Mouse (Mus musculus) frontal cortex, postnatal 14 days (tissue): Measurements from ENCODE around the gene Ddo.

Experiments used
- DNase-seq, 2 experiments: peaks; one replicate each; pipeline ENCODE4 v3.0.0; 2022; ENCODE audit warnings: low spot score in 2 of 2

Gene Ddo

DNA sequence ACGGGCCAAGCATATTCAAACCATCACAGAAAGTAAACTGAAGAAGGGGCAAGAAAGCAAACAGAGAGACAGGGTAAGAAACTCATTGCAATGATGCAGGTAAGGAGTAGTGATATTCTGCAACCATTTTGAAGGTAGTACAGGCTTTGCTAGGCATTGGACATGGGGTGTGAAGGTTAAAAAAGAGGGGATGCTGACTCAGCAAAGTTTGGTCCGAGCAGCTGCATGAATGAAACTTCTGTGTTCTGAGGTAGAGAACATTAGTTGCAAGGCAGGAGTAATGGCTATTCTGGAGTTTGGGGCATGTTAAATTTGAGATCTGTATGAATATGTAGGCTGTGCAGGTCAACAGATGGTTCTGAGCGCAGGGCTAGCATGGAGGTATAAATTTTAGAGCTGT lies 35.5 kb downstream of the Ddo start:
- no peak for DNase-seq

GRCm38 (mm10) chr10:40666943-40667342 lies 37.1 kb downstream of the Ddo start:
- DNase-seq = no peak

DNA sequence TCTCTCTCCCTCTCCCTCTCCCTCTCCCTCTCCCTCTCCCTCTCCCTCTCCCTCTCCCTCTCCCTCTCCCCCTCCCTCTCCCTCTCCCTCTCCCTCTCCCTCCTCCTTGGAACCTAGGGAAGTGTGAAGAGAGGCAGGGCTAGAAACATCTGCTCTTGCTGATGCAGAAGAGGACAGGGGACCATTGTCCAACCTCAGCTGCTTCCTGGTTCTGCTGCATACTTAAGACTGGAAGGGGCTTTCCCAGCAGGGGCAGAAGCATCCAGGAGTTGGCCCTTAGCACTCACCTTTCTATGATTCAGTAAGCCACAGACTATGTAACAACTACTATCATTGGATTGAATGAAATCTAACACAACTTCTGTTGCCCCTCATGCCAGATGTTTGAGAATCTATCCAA lies 38.8 kb downstream of the Ddo start:
- DNase-seq = no peak

GRCm38 (mm10) chr10:40672587-40673296 lies 42.9 kb downstream of the Ddo start:
- no peak for DNase-seq

DNA sequence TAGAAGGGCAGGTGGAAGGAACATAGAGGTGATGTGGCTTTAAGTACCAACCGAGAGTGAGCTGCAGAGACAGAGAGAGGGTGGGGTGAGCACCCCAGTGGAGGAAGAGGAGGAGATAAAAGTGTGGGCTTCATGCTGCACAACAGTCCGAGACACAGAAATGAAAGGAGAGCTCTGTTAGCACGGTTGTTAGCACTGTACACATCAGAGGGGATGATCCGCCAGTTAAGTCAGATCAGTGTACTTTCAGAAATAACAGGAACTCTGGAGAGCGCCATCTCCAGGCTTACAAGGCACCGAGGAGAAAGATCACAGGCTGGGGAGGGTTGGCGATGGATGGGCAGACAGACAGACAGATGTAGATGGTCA lies 43.5 kb downstream of the Ddo start:
- DNase-seq = no peak

DNA sequence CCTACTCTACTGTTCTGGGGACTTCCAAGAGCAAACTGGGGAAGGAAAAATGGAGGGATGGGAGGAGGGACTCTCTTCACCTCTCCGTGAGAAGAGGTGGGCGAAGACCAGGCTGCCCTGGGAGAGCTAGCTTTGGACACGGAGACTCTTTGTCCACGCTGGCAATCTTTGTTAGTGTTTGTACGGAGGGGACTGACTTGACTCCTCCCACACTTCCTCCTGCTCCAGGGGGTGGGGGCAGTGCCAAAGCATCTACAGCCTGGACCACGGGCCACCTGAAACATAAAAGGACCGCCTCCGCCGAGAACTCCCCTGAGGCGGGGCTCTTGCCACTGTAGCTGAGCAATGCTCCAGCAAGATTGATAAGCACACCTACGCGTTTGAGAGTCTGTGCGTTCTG lies 44.3 kb downstream of the Ddo start:
- no peak for DNase-seq

DNA sequence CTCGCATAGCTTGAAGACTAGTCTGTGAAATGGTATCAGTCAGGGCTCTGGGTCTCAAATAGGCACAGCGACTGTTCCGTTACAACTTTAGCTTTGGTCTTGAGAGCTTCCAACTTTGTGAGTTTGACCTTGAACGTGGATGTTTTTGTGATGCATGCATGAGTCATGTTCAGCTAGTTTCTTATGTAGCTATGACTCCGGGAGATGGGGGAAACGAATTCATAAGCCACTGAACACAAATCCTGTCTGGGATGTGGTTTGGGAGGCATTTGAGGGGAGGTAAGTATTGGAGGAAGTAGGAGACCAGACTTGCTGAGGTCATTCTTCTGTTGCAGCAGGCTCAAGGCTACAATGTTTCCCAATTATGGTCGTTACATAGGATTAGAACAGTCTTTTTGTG lies 46.1 kb downstream of the Ddo start:
- DNase-seq = no peak

DNA sequence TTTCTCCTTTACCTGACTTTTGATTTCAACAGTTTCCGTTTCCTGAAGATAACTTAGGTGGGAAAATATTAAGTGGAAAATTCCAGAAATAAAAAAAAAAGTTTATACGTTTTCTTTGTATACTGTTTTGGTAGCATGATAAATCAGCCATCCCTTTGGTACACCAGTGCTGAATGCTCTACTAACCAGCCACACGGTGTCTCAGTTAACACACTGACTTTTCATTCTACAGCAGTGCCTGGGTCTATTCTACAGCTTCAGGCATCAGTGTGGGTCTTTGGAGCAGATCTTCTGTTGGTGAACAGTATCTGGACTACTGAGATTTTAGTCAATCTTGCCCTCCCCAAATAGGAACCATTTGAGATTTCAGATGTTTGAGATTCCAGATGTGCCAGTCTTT lies 48.7 kb downstream of the Ddo start:
- no peak for DNase-seq

DNA sequence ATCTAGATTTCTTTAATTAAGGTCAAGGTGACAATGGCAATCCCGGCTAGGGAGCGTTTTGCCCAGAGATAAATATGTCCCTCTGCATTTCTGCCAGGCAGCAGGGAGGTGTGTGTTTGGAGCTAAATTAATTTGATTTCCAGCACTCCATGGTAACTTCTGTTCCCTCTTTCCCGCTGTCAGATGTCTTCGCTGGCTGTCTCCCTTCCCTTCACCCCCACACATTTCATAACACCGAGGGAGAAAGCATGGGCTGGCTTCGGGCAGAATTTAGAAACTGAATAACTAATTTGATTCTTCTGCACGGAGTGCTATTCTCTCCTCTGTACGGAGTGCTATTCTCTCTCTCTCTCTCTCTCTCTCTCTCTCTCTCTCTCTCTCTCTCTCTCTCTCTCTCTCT lies 52.7 kb downstream of the Ddo start:
- DNase-seq = peak; percentile 43 to 63

DNA sequence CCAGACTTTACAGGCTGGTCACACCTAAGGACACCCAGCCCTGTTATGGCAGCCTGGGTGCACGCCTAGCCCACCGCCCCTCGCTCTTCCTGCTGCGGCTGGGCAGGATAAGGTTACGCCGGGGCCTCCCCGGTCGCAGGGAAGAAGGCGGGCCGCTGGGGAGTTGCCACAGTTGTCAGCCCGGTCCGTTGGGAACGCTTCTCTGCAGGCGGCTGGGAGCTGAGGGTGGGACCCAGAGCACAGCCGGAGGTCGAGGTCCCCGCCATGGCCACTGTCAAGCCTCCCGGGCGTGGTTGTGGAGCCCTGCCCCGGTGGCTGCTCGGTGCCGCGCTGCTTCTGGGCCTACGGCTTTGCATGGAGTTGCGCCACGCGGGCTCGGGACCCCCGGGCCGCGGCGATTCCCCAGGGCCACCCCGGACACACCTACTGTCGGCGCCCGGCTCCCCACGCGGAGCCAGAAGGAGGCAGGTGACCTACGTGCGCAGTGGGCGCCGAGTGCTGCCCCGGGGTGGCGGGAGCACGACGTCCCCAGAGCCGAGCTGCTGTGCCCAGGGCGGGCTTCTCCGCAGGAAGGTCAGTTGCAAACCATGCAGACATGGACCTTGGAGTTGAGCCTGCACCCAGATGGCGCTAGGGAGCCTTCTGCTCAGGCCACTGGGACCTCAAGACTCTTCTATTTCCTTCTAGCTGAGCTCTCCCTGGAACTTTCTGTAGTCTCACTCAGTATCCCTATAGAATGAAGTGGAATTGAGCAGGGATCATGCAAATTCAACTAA lies 53.5 kb downstream of the Ddo start, which contains the start of gene Mettl24:
Gene Mettl24, plus strand, starts transcription at position 191 of the 776 bp plus-strand sequence.
- DNase-seq = peak; percentile 54 to 64

GRCm38 (mm10) chr10:40683868-40684253 lies 54.0 kb downstream of the Ddo start:
- no peak for DNase-seq

GRCm38 (mm10) chr10:40684326-40684725 lies 54.5 kb downstream of the Ddo start:
- peak; percentile 22 to 38 for DNase-seq

DNA sequence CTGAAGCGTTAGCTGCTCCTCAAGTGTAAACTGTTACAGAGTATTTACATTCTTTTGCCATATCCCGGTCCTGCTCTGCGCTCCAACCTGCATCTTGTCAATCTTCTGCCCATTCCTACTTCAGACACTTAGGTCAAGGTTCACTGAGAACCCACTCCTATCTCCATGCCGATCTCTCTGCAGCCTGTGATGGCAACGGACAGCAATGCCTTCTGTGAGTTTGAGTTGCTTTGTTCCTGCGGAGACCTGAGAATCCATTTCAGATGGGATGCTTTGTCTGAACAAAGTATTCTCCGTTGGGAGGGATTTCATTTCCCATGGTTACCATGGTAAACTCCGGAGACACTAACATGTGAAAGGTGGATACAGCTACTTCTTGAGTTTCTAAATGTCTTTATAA lies 55.8 kb downstream of the Ddo start:
- no peak for DNase-seq

GRCm38 (mm10) chr10:40686976-40687375 lies 57.2 kb downstream of the Ddo start:
- DNase-seq = no peak

GRCm38 (mm10) chr10:40687407-40687806 lies 57.6 kb downstream of the Ddo start:
- DNase-seq = no peak

DNA sequence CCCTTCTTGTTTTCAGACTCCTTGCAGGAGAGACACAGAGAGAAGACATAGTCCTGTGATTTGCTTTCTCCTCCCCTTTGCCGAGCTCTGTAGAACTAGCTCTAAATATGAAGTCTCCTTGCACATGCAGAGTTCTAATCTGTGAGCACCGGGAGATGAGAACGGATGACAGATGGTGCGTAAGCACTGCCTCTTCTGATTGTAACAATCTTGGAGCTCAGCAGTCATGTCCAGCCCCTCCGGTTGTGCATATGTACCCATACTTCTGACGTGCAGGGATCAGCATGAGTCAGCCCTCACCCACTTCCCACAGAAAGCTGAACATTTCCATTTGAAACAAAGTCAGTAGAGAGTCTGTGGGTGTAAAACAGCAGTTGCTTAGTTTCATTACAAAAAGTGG lies 58.5 kb downstream of the Ddo start:
- DNase-seq = peak; percentile 56 to 67

GRCm38 (mm10) chr10:40688873-40689272 lies 59.1 kb downstream of the Ddo start:
- no peak for DNase-seq

DNA sequence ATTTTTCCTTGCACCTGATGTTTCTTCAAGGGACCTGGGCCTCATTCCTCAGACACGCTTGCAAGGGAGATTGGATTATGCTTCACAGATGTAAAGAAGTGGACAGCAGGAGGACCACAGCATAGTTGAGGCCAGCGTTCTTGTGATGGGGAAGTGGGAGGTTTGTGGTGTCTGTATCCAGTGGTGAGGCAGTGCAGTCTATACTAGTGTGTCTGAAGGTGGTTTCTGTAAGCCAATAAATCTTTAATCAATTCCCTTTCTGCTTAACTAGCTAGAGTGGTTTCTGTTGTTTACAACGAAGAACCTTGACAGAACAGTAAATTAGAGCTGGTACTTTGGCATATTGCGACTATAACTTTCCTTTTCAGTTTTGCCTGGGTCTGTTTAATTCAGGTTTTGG lies 68.8 kb downstream of the Ddo start:
- DNase-seq = no peak

DNA sequence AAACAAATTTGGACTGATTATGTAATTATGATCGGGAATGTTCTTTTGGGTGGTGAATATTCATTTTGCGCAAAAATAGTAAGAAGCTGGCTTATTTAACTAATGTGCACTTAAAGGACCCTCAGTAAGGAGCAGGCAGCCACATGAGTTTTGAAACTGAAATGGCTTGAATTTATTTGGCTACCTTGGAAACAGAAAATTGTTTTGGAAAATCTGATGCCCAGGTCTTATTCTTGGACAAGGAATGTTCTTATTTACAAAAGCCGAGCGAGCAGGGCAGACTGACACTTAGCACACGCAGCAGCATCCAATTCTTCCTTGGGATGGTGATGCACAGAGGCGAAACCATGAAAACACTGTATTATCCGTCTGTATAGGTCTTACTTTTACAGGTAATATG lies 81.3 kb downstream of the Ddo start:
- DNase-seq = peak in 1 of 2 experiments; percentile 5

DNA sequence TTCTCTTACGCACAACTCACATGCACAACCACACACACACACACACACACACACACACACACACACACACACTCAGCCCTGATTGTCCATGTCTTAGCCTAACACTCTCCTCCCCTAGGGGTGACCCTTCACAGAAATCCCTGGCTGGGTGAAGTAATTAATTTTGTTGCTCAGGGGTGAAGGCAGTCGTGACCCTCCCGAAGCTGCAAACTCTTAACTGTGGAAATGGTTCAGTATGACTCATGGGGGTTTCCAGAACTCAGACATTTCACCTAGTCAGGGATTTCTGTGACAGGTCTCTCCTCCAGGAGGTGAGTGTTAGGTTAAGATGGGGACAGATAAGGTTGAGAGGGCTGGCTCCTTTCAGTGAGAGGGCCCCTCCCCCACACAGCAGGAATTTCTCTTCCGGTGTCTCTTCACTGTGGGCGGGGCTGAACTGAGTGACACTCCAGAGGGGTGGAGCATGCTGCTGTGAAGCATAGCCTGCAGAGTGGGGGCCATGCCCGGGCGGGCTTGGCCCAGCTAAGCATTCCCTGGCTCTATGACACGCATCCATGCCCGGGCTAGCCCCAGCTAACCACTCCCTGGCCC lies 83.3 kb downstream of the Ddo start:
- peak in 1 of 2 experiments; percentile 3 for DNase-seq

DNA sequence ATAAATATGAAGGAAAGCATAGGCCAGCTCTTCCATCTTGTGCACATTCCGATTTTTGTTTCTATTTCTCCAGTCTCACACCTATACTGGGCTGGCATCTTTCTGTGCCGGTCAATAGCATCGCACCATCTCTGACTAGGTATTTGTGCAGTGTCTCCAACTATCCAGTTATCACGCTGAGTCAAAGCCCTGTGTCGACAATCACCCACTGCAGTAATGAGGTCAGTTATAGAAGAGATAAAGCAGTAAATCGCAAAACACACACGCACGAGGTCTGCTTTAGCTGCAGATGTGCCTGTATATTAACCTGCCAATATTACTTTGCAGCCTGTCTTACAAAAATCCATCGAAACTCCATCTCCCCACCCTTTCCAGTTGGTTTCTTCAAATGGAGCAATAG lies 84.0 kb downstream of the Ddo start:
- peak in 1 of 2 experiments; percentile 2 for DNase-seq

- peak in 1 of 2 experiments; percentile 5 for DNase-seq
These were observed 85.3 kb downstream of the Ddo start for GRCm38 (mm10) chr10:40715151-40715550.

DNA sequence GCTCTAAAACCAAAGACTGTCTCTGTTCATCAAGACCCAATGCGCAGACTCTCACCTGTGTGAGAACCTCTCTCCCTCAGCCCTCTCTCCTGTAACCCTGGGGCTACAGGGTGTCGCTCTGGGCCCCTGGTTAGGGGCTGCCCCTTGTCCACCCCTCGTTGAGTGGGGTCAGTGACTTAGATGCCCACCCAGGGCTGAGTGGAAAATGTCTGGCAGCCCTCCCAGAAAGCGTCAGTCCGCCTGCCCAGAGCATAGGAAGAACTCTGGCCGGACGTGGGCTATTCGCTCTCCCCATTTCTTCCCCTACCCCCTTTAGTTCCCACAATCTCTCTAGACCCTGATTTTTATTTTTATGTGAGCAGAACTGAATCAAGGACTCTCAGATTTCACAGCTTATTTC lies 86.5 kb downstream of the Ddo start:
- DNase-seq = peak in 1 of 2 experiments; percentile 3
